Mouse (Mus musculus): ENCODE measurements around the gene 1110065P20Rik. TPM values are rescaled to one million over a fixed set of nuclear protein-coding genes. Genes with fewer than 3 reads are reported as not detected.
A peak's percentile ranks its signal among the peaks of the same experiment; 100 is the strongest.

The 1110065P20Rik gene
- polyA plus RNA-seq, 2 experiments, result 10.6 to 15.4 TPM

- TF ChIP-seq CTCF (IDR thresholded peaks at IDR 0.05; ENCODE audit: low read depth) (no peak), EP300 (IDR thresholded peaks at IDR 0.05; ENCODE audit: low read depth) (no peak)
- Histone ChIP-seq H3K4me3 (ENCODE audit: insufficient read depth in 1 of 2, low read depth in 2 of 2, low read length in 2 of 2) (no peak overlapping the region), H3K36me3 (replicated peaks; ENCODE audit: control insufficient read depth, insufficient read depth, low read depth) (peaks cover 26% of the 10 kb centered on the region), H3K4me2 (ENCODE audit: low read depth) (no peak overlapping the region), H3K27ac (no peak overlapping the region), H3K9me3 (ENCODE audit: control insufficient read depth, low read length) (no peaks in the 10 kb centered on the region), H3K4me1 (replicated peaks; ENCODE audit: control insufficient read depth in 2 of 2, insufficient read depth in 2 of 2, low read length in 1 of 2) (peaks cover 4 to 19% of the 10 kb centered on the region in 2 experiments; a peak in 2 of 4 replicates), H3K9ac (replicated peaks) (no peak overlapping the region), H3K27me3 (ENCODE audit: control insufficient read depth, insufficient read depth, low read length) (no peaks in the 10 kb centered on the region)
- ATAC-seq (ENCODE audit: insufficient read depth), result no peak
- WGBS (ENCODE audit: insufficient replicate concordance), result 70% methylated on average over 9 of the region's 9 CpGs
- DNase-seq (ENCODE audit: low read depth in 3 of 3, low spot score in 3 of 3), result no peak
Measured at GRCm38 (mm10) chr4:124811347-124811975, 39.5 kb downstream of the 1110065P20Rik start.

GRCm38 (mm10) chr4:124810056-124810455, 40.9 kb downstream of the 1110065P20Rik start:
- DNase-seq (ENCODE audit: low read depth in 3 of 3, low spot score in 3 of 3), result no peak
- 72% methylated on average over 7 of the region's 7 CpGs for WGBS (ENCODE audit: insufficient replicate concordance)

GRCm38 (mm10) chr4:124809136-124809883, 41.7 kb downstream of the 1110065P20Rik start:
- H3K9me3 ChIP-seq (ENCODE audit: control insufficient read depth, low read length), result no peaks in the 10 kb centered on the region
- H3K4me2 ChIP-seq (ENCODE audit: low read depth), result peak overlapping the region; percentile 0; the same call in 1 of the 2 replicates
- ATAC-seq (ENCODE audit: insufficient read depth) (no peak), DNase-seq (ENCODE audit: low read depth in 3 of 3, low spot score in 3 of 3) (no peak)
- WGBS (ENCODE audit: insufficient replicate concordance), result 43% methylated on average over 9 of the region's 9 CpGs
- H3K4me1 ChIP-seq (replicated peaks; ENCODE audit: control insufficient read depth in 2 of 2, insufficient read depth in 2 of 2, low read length in 1 of 2), result peaks cover 4 to 31% of the 10 kb centered on the region in 2 experiments; a peak in 3 of 4 replicates
- TF ChIP-seq EP300 (IDR thresholded peaks at IDR 0.05; ENCODE audit: low read depth) (no peak), CTCF (IDR thresholded peaks at IDR 0.05; ENCODE audit: low read depth) (no peak)
- H3K27ac ChIP-seq, result no peak overlapping the region
- no peaks in the 10 kb centered on the region for H3K27me3 ChIP-seq (ENCODE audit: control insufficient read depth, insufficient read depth, low read length)
- peaks cover 37% of the 10 kb centered on the region for H3K36me3 ChIP-seq (replicated peaks; ENCODE audit: control insufficient read depth, insufficient read depth, low read depth)
- no peak overlapping the region for H3K9ac ChIP-seq (replicated peaks)
- H3K4me3 ChIP-seq (ENCODE audit: insufficient read depth in 1 of 2, low read depth in 2 of 2, low read length in 2 of 2), result no peak overlapping the region

More at GRCm38 (mm10) chr4:124810056-124810455, 40.9 kb downstream of the 1110065P20Rik start:
- no peak overlapping the region for H3K9ac ChIP-seq (replicated peaks)
- TF ChIP-seq EP300 (IDR thresholded peaks at IDR 0.05; ENCODE audit: low read depth) (no peak), CTCF (IDR thresholded peaks at IDR 0.05; ENCODE audit: low read depth) (no peak)
- no peak overlapping the region for H3K4me2 ChIP-seq (ENCODE audit: low read depth)
- no peak overlapping the region for H3K4me3 ChIP-seq (ENCODE audit: insufficient read depth in 1 of 2, low read depth in 2 of 2, low read length in 2 of 2)
- no peaks in the 10 kb centered on the region for H3K9me3 ChIP-seq (ENCODE audit: control insufficient read depth, low read length)
- no peak for ATAC-seq (ENCODE audit: insufficient read depth)
- H3K36me3 ChIP-seq (replicated peaks; ENCODE audit: control insufficient read depth, insufficient read depth, low read depth), result peaks cover 33% of the 10 kb centered on the region
- H3K4me1 ChIP-seq (replicated peaks; ENCODE audit: control insufficient read depth in 2 of 2, insufficient read depth in 2 of 2, low read length in 1 of 2), result peaks cover 4 to 27% of the 10 kb centered on the region in 2 experiments; a peak in 2 of 4 replicates
- no peak overlapping the region for H3K27ac ChIP-seq
- no peaks in the 10 kb centered on the region for H3K27me3 ChIP-seq (ENCODE audit: control insufficient read depth, insufficient read depth, low read length)

- ATAC-seq (ENCODE audit: insufficient read depth) (peak; percentile 29; the same call in 1 of the 2 replicates), DNase-seq (ENCODE audit: low read depth in 3 of 3, low spot score in 3 of 3) (no peak)
- Histone ChIP-seq H3K36me3 (replicated peaks; ENCODE audit: control insufficient read depth, insufficient read depth, low read depth) (peaks cover 37% of the 10 kb centered on the region), H3K4me3 (ENCODE audit: insufficient read depth in 1 of 2, low read depth in 2 of 2, low read length in 2 of 2) (no peak overlapping the region), H3K27me3 (ENCODE audit: control insufficient read depth, insufficient read depth, low read length) (no peaks in the 10 kb centered on the region), H3K27ac (no peak overlapping the region), H3K4me2 (ENCODE audit: low read depth) (no peak overlapping the region; the same call in 1 of the 2 replicates), H3K9ac (replicated peaks) (no peak overlapping the region), H3K4me1 (replicated peaks; ENCODE audit: control insufficient read depth in 2 of 2, insufficient read depth in 2 of 2, low read length in 1 of 2) (peaks cover 6 to 35% of the 10 kb centered on the region in 2 experiments), H3K9me3 (ENCODE audit: control insufficient read depth, low read length) (no peaks in the 10 kb centered on the region)
- 55% methylated on average over 5 of the region's 5 CpGs for WGBS (ENCODE audit: insufficient replicate concordance)
- TF ChIP-seq EP300 (IDR thresholded peaks at IDR 0.05; ENCODE audit: low read depth), result no peak
- no peak for TF ChIP-seq CTCF (IDR thresholded peaks at IDR 0.05; ENCODE audit: low read depth)
Measured at GRCm38 (mm10) chr4:124808511-124808910, 42.5 kb downstream of the 1110065P20Rik start.

GRCm38 (mm10) chr4:124803406-124803805, 47.6 kb downstream of the 1110065P20Rik start:
- Histone ChIP-seq H3K36me3 (replicated peaks; ENCODE audit: control insufficient read depth, insufficient read depth, low read depth) (peaks cover 39% of the 10 kb centered on the region), H3K9ac (replicated peaks) (peak overlapping the region; percentile 79), H3K4me1 (replicated peaks; ENCODE audit: control insufficient read depth in 2 of 2, insufficient read depth in 2 of 2, low read length in 1 of 2) (peaks cover 11 to 25% of the 10 kb centered on the region in 2 experiments), H3K4me2 (ENCODE audit: low read depth) (peak overlapping the region; percentile 81), H3K4me3 (ENCODE audit: insufficient read depth in 1 of 2, low read depth in 2 of 2, low read length in 2 of 2) (peak overlapping the region; percentile 74 to 99), H3K9me3 (ENCODE audit: control insufficient read depth, low read length) (no peaks in the 10 kb centered on the region), H3K27ac (peak overlapping the region; percentile 90), H3K27me3 (ENCODE audit: control insufficient read depth, insufficient read depth, low read length) (no peaks in the 10 kb centered on the region)
- no peak for TF ChIP-seq EP300 (IDR thresholded peaks at IDR 0.05; ENCODE audit: low read depth)
- TF ChIP-seq CTCF (IDR thresholded peaks at IDR 0.05; ENCODE audit: low read depth), result no peak
- 37% methylated on average over 6 of the region's 6 CpGs for WGBS (ENCODE audit: insufficient replicate concordance)
- ATAC-seq (ENCODE audit: insufficient read depth) (no peak), DNase-seq (ENCODE audit: low read depth in 3 of 3, low spot score in 3 of 3) (no peak)
